Mouse (Mus musculus): ENCODE measurements around the gene Btrc.

DNA sequence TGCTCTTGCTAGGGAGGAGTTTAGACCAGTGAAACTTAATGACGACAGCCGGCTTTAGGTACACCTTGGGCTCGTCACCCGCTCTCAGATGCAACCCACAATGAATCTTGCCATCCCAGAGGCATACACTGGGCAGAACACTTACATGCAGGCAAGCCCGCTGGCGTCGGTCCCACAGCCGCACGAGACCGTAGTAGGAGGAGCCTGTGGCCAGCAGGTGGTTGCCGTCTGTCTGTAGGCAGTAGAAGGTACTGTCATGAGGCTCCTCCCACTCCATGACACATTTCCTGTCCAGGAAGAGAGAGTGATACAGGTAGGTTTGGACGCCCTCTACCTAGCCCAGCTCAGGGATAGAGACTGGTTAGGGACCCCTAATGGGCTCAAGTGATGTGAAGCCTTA is 215.4 kb downstream of the Btrc start:
- TF ChIP-seq CTCF (IDR thresholded peaks at IDR 0.05; ENCODE audit: low read depth, low read length) (no peak), POLR2AphosphoS5 (IDR thresholded peaks at IDR 0.05; ENCODE audit: insufficient replicate concordance, low read depth, low read length) (no peak), GATA1 (IDR thresholded peaks at IDR 0.05; ENCODE audit: borderline replicate concordance, low read length) (no peak), TAL1 (conservative IDR thresholded peaks at IDR 0.05; ENCODE audit: low read depth, low read length) (no peak), GATA2 (IDR thresholded peaks at IDR 0.05; ENCODE audit: borderline replicate concordance, low read depth, low read length) (no peak)

Measured in G1E (cell line).